Mouse (Mus musculus) ZHBTc4 (cell line): ENCODE data around the gene Ppdpf.
A peak's percentile ranks its signal among the peaks of the same experiment; 100 is the strongest.
"Not testable (repeated sequence)": the region's sequence is repeated elsewhere in the genome, so short reads cannot be mapped to it uniquely, and the experiment has no call there.

ENCODE experiments used
- DNase-seq: peaks from one replicate; pipeline ENCODE4 v3.0.0-alpha.2; 2011; ENCODE audit warnings: low read depth, low spot score

The Ppdpf gene

GRCm38 (mm10) chr2:181159091-181159514 is 27.9 kb upstream of the Ppdpf start:
- DNase-seq = no peak

GRCm38 (mm10) chr2:181159771-181160170 is 27.3 kb upstream of the Ppdpf start:
- DNase-seq = peak; percentile 69

- no peak for DNase-seq
Measured at GRCm38 (mm10) chr2:181160821-181161220, 26.2 kb upstream of the Ppdpf start.

GRCm38 (mm10) chr2:181166469-181166868 is 20.6 kb upstream of the Ppdpf start:
- DNase-seq = no peak

- DNase-seq = no peak
Measured at GRCm38 (mm10) chr2:181174646-181175045, 12.4 kb upstream of the Ppdpf start.

- no peak for DNase-seq
Measured at GRCm38 (mm10) chr2:181178015-181178414, 9.0 kb upstream of the Ppdpf start.

- no peak for DNase-seq
Measured at GRCm38 (mm10) chr2:181178471-181178870, 8.6 kb upstream of the Ppdpf start.

GRCm38 (mm10) chr2:181180898-181181297 is 6.1 kb upstream of the Ppdpf start:
- DNase-seq = no peak

- DNase-seq = peak; percentile 95
Measured at GRCm38 (mm10) chr2:181186635-181187034, 412 bp upstream of the Ppdpf start.

- peak; percentile 87 for DNase-seq
Measured at GRCm38 (mm10) chr2:181188681-181189080, 1.6 kb downstream of the Ppdpf start.

GRCm38 (mm10) chr2:181189321-181189720 is 2.3 kb downstream of the Ppdpf start:
- DNase-seq = no peak

GRCm38 (mm10) chr2:181191385-181191784 is 4.3 kb downstream of the Ppdpf start:
- DNase-seq = not testable (repeated sequence)

- no peak for DNase-seq
Measured at GRCm38 (mm10) chr2:181191936-181192335, 4.9 kb downstream of the Ppdpf start.

- DNase-seq = no peak
Measured at GRCm38 (mm10) chr2:181193044-181193443, 6.0 kb downstream of the Ppdpf start.

- DNase-seq = no peak
Measured at GRCm38 (mm10) chr2:181196628-181197300, 9.7 kb downstream of the Ppdpf start.

- no peak for DNase-seq
Measured at GRCm38 (mm10) chr2:181201606-181202005, 14.6 kb downstream of the Ppdpf start.

- DNase-seq = no peak
Measured at GRCm38 (mm10) chr2:181202422-181202821, 15.4 kb downstream of the Ppdpf start, which contains the start of gene Ptk6. Ptk6 (minus strand) TSS chr2:181202789.

GRCm38 (mm10) chr2:181202886-181203285 is 15.8 kb downstream of the Ppdpf start:
- no peak for DNase-seq

- DNase-seq = no peak
Measured at GRCm38 (mm10) chr2:181205678-181206077, 18.6 kb downstream of the Ppdpf start.

GRCm38 (mm10) chr2:181206118-181206517 is 19.1 kb downstream of the Ppdpf start:
- no peak for DNase-seq

- peak; percentile 33 for DNase-seq
Measured at GRCm38 (mm10) chr2:181212389-181213020, 25.5 kb downstream of the Ppdpf start.

GRCm38 (mm10) chr2:181213021-181213445 is 26.0 kb downstream of the Ppdpf start, which contains the start of gene Srms:
Srms (minus strand) TSS chr2:181213185.
- DNase-seq = peak; percentile 89

- no peak for DNase-seq
Measured at GRCm38 (mm10) chr2:181216037-181216436, 29.0 kb downstream of the Ppdpf start.
